Mouse (Mus musculus) ES-E14 (cell line): ENCODE measurements around the gene Astn2.

Experiments used
- CHD2 ChIP-seq: IDR thresholded peaks from 2 replicates; pipeline ENCODE4 v1.6.1; 2014; ENCODE audit warnings: mild to moderate bottlenecking, low read depth, low read length, inconsistent platforms
- HCFC1 ChIP-seq: IDR thresholded peaks from 2 replicates; pipeline ENCODE4 v1.6.1; 2012; ENCODE audit warnings: low read length, inconsistent platforms, borderline replicate concordance; ENCODE audit not compliant: insufficient read depth
- MAFK ChIP-seq: IDR thresholded peaks from 2 replicates; pipeline ENCODE4 v1.6.1; 2014; ENCODE audit warnings: mild to moderate bottlenecking, low read depth, low read length, inconsistent platforms; ENCODE audit not compliant: insufficient read depth
- ZC3H11A ChIP-seq: IDR thresholded peaks from 2 replicates; pipeline ENCODE4 v1.6.1; 2012; ENCODE audit warnings: low read depth, mild to moderate bottlenecking, inconsistent platforms, low read length, borderline replicate concordance

- TF ChIP-seq HCFC1 (no peak), ZC3H11A (no peak), CHD2 (no peak), MAFK (no peak)
Measured at GRCm38 (mm10) chr4:65819835-65820234, 584.6 kb downstream of the Astn2 start.
